ENCODE assay signal across 8 mouse cellular contexts in the genomic region with DNA sequence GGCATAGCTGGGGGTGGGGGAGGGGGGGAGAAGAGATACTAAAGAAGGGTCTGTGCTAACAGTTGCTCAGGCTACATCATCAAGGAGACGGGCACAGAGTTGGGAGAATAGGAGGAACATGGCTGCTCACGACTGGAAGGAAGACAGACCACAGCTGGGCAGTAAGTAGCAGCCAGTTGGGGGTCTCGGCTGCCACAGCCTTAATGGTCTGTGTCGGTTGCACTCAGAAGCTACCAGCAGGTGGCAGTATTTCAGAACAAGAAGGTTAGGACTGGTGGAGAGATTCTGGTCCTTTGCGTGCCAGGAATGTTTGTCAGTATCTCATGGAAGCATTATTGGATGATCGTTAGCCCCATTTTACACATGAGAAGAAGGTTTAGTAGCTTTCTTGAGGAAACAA.
DNase-seq lines count a peak whose midpoint lies in the region; ATAC-seq lines count a peak whose summit lies in the region.

No protein-coding gene starts in this region.

- peak; percentile 11 for DNase-seq in cerebellum, adult 11 months
- peak; percentile 72 for DNase-seq in R1 (ENCODE audit: low read depth, low spot score)
- DNase-seq in heart, postnatal 36 days: peak; percentile 50 to 65
- DNase-seq in layer of hippocampus, adult 9-10 months (ENCODE audit: low spot score): peak; percentile 67
- DNase-seq in lung, postnatal 36 days: peak; percentile 82
- DNase-seq in right cerebral cortex, postnatal 4 days: peak; percentile 68

- intact Hi-C loops in heart, postnatal 36 days (cut with DNase I): loop anchor here (1.0 to 5.0 kb wide), 5 partner anchors 60 to 607 kb away; no protein-coding TSS in a partner anchor

- ATAC-seq in cerebellum, adult (ENCODE audit: insufficient number of reproducible peaks, low FRiP score, low TSS enrichment): no peak
- ATAC-seq in common myeloid progenitor, adult 5-6 weeks (replicated peaks; ENCODE audit: low read depth, poor library complexity, severe bottlenecking): peak; percentile 72

Comparison
In these comparisons a context has a peak if more than half of its experiments do, and no peak if none do; other contexts are left out.
1. DNase-seq: peak in every context shown above with its lines; median percentile 82 in lung, postnatal 36 days; 72 in R1; 68 in right cerebral cortex, postnatal 4 days; 67 in layer of hippocampus, adult 9-10 months; 58 in heart, postnatal 36 days; 11 in cerebellum, adult 11 months.